Mouse (Mus musculus) mouse trophoblast stem cell (cell line): Measurements from ENCODE around the gene Egfem1.

Source experiments
- in situ Hi-C, 2 experiments: fragments of 300-500 bp; cut with MseI, MboI; formaldehyde crosslinking; loops; 2 replicates in 1 of 2; 3 replicates in 1 of 2; pipeline ENCODE4 v1.15.1; 2025

The Egfem1 gene

GRCm38 (mm10) chr3:29134509-29134908 lies 52.7 kb downstream of the Egfem1 start:
- in situ Hi-C loops = no loop called here

- in situ Hi-C loops = no loop called here
These were observed 53.6 kb downstream of the Egfem1 start for GRCm38 (mm10) chr3:29135176-29136064.

- in situ Hi-C loops = no loop called here
These were observed 54.5 kb downstream of the Egfem1 start for GRCm38 (mm10) chr3:29136065-29136955.

- in situ Hi-C loops = no loop called here
These were observed 86.6 kb downstream of the Egfem1 start for GRCm38 (mm10) chr3:29168401-29168800.

- in situ Hi-C loops = no loop called here
These were observed 87.2 kb downstream of the Egfem1 start for GRCm38 (mm10) chr3:29169003-29169402.

DNA sequence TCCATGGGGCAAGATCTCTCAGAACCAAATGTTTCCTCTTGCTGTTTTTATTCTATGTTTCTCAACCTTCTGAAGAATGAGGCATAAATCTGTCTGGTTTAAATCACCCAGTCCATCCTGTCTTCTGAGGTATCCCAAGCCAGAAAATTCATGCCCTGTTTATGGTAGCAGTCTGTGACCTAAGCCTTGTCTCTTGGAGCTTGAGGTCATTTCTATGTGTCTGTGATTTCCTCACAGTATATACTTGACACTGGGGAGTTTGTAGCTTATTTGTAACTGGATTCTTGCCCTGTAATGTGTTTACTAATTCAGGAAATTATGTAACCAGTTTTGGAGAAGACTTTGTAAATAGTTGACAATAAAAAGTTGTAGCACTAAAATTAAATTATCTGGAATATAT lies 95.2 kb downstream of the Egfem1 start:
- in situ Hi-C loops = no loop called here

DNA sequence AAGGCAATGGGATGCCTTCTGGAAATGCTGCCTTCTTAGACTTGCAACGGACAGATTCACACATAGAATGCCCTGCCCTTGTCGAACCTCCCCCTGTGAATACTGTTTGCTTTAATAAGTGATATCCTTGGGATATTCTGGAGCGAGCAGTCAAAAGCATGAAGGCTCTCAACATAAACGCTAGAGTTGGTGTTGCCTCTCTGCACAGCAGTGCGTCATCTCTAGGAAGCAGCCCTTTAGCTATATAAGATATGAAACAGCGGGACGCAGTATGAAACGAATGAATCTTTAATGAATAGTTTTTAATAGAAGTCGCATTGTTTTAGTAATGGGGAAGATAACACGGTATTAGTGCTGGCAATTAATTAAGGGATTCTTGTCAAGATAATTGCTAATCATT lies 101.2 kb downstream of the Egfem1 start:
- in situ Hi-C loops = no loop called here

GRCm38 (mm10) chr3:29183615-29184198 lies 101.9 kb downstream of the Egfem1 start:
- in situ Hi-C loops = no loop called here

DNA sequence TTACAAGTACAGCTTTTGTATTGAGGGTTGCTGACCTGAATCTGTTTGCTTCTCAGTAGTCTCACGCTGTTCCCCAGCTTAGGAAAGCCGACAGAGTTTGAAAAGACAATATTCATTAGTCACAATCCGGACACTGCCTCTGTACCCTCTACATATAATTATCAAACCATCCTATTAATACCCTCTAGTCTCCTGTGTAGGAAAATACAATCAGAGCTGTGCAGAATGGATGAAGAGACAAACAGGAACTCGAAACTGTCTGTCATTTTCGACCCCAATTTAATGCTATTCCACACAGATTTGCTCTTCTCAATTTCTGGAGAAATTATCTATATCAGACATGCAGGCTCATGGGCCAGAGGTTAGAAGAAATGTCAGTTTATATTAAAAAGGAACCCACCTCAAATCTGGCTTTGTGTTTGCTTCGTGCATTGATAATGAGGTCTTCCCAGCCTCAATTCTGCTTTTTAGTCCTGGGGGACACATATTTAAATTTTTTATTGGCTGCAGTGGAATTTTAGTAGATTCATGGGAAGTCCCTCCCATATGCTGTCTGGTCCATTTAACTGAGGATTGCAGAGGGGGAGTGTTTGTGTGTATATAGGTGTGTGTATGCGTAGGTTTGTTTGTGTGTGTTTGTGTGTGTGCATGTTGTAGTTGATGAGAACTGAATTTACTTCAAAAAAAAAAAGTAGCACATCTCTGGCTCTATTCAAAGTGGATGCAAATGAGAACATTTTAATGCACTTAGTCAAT lies 102.8 kb downstream of the Egfem1 start:
- in situ Hi-C loops = no loop called here

GRCm38 (mm10) chr3:29190263-29190662 lies 108.4 kb downstream of the Egfem1 start:
- in situ Hi-C loops = no loop called here

DNA sequence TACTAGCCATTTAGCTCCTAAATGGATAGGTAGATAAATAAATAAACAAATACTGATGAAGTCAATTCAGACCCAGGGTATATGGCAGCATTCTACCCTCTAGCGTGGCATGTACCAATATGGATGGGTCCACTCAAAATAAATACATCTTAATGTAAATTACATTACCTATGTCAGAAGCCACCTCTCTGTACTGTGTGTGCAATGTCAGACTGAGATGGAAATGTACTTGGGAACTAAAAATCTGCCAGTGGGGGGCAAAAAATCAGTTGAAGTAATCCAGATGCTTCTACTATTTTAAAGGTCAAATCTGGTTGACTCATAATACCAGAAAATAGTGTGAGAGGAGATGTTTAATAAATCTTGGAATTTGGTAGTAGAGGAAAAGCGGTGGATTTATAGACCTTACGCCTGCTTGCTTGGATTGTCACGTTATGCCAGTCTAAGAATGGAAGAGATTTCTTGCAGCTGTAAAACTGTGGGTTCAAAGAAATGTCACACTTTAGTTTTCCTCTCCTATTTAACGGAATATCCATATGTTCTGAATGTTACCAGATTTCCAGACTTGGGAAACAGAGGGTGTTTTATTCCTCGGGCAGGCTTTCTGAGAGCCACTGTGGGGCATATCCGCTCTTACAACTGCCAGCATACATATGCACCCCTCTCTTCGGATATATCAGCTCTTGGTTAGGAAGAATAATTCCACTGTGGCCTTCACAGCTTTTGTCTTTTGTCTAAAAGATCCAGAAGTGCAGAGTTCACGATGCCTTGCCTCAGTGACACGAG lies 116.1 kb downstream of the Egfem1 start:
- in situ Hi-C loops = no loop called here

- in situ Hi-C loops = no loop called here
These were observed 118.8 kb downstream of the Egfem1 start for GRCm38 (mm10) chr3:29200601-29201000.

DNA sequence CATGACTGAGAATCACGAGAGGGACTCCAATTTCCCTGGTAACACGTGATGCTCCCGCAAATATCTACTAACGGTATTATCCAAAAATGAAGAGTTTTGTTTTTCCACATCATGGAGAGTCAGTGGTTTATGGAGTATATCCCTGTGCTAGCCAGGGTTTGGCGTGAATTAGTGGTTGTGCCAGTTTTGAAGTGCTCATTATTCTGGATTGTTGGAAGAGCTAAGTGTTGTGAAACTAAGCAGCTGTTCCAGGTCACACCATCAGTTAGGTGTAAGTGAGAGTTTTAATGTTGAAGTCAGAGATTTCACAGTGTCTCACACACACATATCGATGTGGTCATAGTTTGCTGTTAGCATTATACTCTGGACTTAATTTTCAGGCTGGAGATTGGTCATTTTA lies 120.7 kb downstream of the Egfem1 start:
- in situ Hi-C loops = no loop called here

GRCm38 (mm10) chr3:29222414-29222813 lies 140.6 kb downstream of the Egfem1 start:
- in situ Hi-C loops = no loop called here

DNA sequence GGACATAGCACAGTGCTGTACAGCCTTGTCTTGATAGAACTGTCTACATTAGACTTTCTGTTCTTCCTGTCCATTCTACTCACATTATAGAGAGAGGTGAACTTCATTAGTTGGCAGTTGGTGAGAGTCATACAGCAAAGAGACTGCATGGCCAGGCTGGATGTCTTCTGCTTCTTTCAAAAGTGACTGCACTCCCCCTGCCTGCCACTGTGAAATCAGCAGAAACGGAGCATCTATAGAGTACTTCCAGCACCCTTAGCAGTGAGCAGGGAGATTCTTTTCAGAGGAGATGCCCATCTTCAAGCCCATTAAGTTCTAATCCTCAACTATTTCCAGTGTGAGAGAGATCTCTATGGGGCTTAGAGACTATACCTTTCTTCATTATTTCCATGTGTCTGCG lies 147.9 kb downstream of the Egfem1 start:
- in situ Hi-C loops = no loop called here

GRCm38 (mm10) chr3:29235477-29235876 lies 153.7 kb downstream of the Egfem1 start:
- in situ Hi-C loops = no loop called here

DNA sequence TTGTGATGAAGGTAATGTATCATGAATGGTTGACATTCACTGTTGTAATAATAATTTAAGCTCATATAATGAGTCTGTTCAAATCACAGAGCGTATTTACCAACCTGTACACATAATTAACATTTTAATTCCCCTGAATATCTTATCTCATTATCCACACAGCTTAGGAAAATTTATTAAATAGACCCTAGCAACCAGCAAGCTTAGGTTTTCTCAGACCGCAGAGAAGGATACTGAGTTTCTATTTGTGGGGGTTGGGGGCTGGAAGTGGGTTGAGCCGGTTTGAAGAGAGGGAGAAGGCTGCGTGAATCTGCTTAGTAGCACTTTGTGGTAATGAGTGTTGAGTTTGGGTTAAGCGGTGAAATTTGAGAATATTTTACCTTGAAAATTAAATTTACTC lies 154.7 kb downstream of the Egfem1 start:
- in situ Hi-C loops = no loop called here

DNA sequence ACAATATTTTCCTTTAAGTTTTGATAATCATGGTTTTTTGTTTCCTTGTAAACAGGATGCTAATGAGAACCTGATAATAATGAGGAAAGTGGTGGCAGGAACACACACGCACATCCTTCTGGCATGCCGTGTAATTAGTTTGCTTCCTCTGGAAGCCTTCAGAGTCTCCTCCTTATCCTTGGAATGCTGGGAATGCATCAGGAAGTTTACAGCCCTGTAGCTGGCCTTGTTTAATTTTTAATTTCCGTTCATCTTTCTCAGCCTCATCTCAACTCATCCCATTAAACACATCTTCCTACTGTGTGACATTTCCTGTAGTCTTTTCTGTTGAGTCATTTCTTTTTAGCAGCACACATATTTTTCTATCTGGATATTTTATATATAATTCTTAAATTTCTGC lies 161.8 kb downstream of the Egfem1 start:
- in situ Hi-C loops = no loop called here

- in situ Hi-C loops = no loop called here
These were observed 209.8 kb downstream of the Egfem1 start for GRCm38 (mm10) chr3:29291633-29292032.

- in situ Hi-C loops = no loop called here
These were observed 210.4 kb downstream of the Egfem1 start for GRCm38 (mm10) chr3:29292251-29292650.

DNA sequence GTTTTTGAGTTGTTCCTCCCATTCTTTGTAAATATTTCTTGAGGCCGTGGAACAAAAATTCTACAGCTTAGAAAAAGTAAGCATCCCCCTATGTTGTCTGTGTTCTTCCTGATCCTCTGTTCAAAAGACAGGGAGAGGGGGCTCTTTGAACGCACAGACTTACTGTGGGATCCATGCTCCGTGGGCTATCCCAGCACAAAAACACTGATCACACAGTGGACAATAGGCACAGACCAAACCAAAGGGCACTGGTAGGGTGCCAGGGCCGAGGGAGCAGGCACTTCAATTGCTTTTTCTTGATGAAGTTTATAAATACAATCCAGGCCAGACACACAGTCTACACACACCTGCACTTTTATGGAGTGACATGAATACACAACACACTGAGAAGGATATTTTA lies 211.4 kb downstream of the Egfem1 start:
- in situ Hi-C loops = no loop called here
